Mouse (Mus musculus): ENCODE measurements around the gene Map3k20. TPM values are rescaled to one million over a fixed set of nuclear protein-coding genes. Genes with fewer than 3 reads are reported as not detected.

The Map3k20 gene
- polyA plus RNA-seq, 1 experiment from 2014 or later = 7.4 TPM

Other genes with a start within 250 kb of the Map3k20 start
- 163 and 223 TPM in 2 replicates for gene Cdca7, start 190.5 kb downstream of the Map3k20 start, polyA plus RNA-seq (2016; fragmentation: Nextera tagmentation; extraction: Ambion mirVana)

All from hindbrain, embryonic 10.5 days (tissue).